Mouse (Mus musculus) erythroblast, embryonic 14.5 days (primary cell): Measurements from ENCODE around the gene Abcd3.

Experiments used
- GATA1 ChIP-seq: IDR thresholded peaks from 2 replicates; pipeline ENCODE4 v1.6.1; 2012; ENCODE audit warnings: low read length, inconsistent platforms, mixed read lengths
- TAL1 ChIP-seq: IDR thresholded peaks from 3 replicates; pipeline ENCODE4 v1.6.1; 2012; ENCODE audit warnings: low read length, inconsistent platforms, mixed read lengths

DNA sequence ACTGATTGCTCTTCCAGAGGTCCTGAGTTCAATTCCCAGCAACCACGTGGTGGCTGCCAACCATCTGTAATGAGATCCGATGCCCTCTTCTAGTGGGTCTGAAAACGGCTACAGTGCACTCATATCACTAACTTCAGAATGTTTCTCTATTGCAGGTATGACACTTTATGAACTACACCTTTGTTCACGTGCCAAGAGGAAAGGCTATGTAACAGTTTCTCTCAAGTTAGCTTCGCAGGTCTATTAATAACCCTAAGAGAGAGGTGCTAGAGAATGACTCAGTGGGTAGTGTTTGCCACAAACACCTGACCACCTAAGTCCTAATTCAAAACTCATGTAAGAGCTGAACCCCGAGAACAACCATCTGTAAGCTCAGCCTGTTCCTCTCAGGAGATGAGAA is 32.1 kb downstream of the Abcd3 start:
- no peak for TF ChIP-seq TAL1
- TF ChIP-seq GATA1, result no peak
